Mouse (Mus musculus) left cerebral cortex, postnatal 4 days (tissue): ENCODE measurements around the gene Gpc6. TPM values are rescaled to one million over a fixed set of nuclear protein-coding genes. Genes with fewer than 3 reads are reported as not detected.

Experiments
- DNase-seq: peaks from one replicate; pipeline ENCODE4 v3.0.0-alpha.2; 2022
- intact Hi-C: fragments of 180-260 bp; cut with DNase I; formaldehyde crosslinking; loops from one replicate; pipeline ENCODE4 v1.15.1; 2025
- total RNA-seq, 2 experiments: library from RNA; stranded (reverse); gene quantifications; 2 replicates each; pipeline ENCODE4 v1.2.3; 2021

Gene Gpc6
- total RNA-seq, 2 experiments from 2014 or later = 24.8 to 26.4 TPM

- intact Hi-C loops = no loop called here
Measured at GRCm38 (mm10) chr14:117344505-117344904, 419.4 kb downstream of the Gpc6 start.

GRCm38 (mm10) chr14:117346372-117346885, 421.3 kb downstream of the Gpc6 start:
- intact Hi-C loops = no loop called here

More at GRCm38 (mm10) chr14:117344505-117344904, 419.4 kb downstream of the Gpc6 start:
- DNase-seq = no peak

DNA sequence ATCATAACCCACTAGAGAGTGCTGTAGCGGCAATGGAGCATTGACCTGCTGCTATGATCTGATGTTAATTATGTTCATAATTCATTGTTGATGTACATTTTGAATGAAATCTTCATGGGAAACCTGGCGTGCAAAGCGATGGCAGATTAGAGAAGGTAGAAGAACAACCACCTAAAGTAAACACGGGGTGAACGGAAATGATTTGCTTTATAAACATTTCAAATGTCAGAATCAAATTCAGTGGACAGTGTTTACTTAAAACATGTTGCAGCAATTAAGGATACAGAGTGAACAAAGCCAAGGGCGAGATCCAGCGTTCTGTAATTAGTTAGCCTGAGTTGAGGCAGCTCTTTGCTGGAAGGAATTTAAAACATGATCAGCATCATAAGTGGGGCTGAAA, 426.2 kb downstream of the Gpc6 start:
- DNase-seq = no peak
- intact Hi-C loops = no loop called here

More at GRCm38 (mm10) chr14:117346372-117346885, 421.3 kb downstream of the Gpc6 start:
- no peak for DNase-seq

DNA sequence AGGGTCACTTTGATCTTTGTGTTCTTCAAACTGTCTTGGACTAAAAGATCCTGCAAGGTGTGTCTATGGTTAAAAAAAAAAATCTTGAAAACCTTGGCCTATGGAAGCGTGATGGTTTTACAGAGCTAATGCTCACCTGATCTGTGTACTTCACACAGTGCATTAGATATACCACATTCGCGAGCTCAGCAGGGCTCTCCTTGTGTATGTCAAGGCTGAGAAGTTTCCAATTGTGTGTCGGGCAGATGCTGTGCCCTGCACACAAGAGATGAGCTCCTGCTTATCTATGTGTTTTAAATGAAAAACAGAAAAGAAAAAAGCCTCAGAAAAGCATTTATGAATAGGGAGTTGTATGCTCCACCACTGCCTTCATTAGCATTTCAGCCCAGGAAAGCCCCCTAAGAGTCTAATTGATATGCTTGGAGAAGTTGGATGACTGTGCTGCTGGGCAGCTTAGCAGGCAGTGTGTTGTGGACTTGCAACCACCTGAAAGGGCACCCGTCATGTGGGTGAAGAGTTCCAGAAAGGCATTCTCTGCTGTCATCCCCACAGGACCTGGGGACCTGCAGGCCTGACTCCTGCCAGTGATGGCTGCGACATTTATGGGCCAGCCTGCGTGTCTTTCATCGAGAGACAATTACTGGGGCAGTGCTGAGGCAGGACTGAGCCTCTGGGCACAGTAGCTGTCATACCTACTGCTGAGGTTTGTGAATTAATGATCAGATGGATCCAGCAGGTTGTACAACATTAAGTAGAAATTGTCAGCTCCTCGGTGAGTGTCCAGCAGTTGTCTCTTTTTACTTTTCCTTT, 436.2 kb downstream of the Gpc6 start:
- intact Hi-C loops = no loop called here
- no peak for DNase-seq

DNA sequence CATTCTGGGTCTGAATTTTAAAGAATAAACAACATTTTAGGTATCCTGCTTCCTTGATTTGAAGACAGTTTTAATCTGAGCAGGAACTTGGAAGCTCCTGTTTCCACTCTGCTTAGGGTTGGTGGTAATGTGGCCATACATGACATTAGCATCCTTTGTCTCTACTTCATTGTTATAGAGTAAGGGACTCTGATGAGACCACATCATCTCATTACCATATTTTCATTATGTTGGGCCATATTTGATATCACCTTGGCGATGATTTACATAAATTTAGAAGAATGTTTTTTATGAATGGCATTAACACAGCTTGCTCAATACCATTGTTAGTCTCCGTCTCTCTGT, 436.8 kb downstream of the Gpc6 start:
- intact Hi-C loops = no loop called here
- DNase-seq = no peak

DNA sequence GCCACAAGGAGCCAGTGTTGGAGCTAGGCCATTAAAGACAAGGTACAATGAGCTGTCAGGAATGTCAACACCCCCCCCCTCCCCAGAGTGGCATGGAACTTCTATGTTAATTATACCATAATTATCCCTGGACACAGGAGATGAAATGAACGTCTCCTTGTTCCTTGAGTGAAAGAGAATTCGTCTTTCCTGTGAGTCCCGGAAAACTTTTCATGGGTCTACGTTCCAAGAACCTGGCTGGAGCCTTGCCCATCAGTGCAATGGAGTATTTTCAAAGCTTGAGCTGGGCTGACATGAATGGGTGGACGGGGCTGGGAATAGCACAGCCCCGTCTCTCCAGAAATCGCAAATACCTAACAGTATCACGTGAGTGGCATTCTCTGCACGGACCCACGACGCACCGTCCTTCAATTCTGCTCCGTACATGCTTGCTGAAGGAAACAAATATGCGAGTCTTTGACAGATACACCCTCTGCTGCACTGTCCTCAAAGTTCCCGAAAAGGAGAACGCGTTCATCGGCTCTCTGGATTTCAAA, 444.3 kb downstream of the Gpc6 start:
- intact Hi-C loops = no loop called here
- no peak for DNase-seq

DNA sequence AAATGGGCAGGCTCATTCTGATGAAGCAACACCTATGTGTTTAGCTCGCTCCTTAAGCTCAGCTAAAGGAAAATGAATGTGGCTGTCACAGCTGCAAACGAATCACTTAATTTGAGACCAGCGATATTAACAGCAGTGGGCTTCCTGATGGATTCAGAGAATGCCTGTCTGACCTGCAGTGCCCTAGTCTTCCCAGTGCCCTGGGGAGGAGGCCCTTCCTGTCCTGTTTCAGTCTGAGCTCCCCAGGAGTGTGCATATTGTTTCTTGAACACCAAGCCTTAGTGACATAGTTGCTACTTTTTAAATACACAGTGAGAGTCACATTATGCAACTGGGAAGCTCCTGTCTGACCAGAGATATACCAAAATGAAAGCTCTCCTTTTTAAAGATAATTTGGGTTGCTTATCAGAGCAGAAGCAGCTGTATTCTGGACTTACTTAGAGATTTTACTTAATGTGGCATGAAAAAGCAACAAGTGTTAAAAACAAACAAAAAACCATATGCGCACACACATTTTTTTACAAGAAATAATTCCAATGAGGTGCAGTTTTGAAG, 451.8 kb downstream of the Gpc6 start:
- no peak for DNase-seq
- intact Hi-C loops = no loop called here

DNA sequence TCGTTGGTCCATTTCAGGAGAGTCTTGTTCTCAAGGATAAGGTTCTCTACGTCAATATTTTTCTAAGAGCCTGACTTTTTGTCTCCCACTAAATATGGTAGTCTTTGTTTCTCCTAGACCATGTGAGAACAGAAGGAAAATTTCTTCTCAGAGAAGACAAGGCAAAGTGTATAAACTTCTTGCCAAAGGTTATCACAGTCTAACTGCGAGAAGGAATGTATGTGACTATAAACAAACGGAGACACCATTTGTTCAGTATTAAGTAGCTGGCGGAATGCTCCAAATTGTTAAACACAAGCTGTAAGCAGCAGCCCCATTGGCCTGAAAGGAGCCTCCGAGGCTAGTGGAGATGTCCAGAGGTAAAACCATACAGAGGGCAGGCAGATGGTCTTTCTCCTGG, 454.9 kb downstream of the Gpc6 start:
- DNase-seq = no peak
- intact Hi-C loops = loop anchor here (10.0 kb wide), 1 partner anchor 185 kb away; no protein-coding TSS in a partner anchor

GRCm38 (mm10) chr14:117383188-117383587, 458.1 kb downstream of the Gpc6 start:
- intact Hi-C loops = loop anchor here (10.0 kb wide), 1 partner anchor 182 kb away; no protein-coding TSS in a partner anchor
- DNase-seq = peak; percentile 8

DNA sequence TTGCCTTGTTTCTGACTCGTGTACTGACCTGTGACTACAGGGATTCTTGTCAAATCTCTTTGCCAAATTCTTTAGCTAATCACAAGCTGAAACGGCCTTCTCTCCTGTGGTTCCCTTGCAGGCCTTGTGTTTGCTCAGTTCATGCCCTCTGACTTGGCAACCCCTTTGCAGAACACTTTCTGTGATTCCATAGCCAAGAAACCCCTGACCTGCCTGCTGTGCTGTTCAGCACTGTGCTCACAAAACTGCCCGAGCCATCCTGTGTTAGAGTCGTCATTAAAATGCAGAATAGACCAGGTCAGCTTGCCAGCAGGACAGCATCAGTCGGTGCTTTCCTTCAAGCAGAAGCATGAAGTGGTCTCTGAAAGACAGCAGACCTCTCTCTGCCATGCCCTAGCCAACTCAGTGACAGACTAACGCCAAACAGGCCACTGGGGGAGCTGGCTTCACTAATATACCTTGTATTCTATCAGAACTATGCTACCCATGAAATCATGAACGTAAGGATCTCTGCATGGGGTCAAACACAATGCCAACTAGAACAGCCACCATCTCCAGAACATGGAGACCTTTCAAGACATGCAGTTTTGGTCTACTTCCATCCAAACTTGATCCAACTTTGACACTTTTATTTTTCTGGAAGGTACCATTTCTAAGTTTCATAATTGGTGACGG, 459.1 kb downstream of the Gpc6 start:
- intact Hi-C loops = loop anchor here (10.0 kb wide), 1 partner anchor 181 kb away; no protein-coding TSS in a partner anchor
- DNase-seq = peak; percentile 44

DNA sequence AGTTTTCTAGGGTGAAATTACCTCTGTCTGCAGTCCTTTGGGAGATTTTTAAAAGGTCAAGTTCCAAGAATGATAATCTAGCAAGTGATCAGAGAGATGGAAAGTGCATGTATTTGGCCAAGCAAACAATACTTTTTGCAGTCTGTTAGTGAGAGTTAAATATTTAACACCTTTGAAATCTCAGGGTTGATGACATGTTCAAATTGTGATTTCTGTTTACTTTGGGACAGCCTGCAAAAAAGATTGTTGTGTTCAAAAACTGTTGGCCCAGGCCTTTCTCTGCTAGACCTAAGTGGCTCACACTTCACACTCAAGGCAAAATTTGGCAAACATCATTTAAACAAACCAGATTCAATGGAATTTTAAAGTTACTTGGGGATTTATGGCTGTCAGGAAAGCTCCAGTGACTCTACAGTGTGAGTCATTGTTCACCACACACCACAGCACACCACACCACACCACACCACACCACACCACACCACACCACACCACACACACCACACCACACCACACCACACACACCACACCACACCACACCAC, 460.7 kb downstream of the Gpc6 start:
- no peak for DNase-seq
- intact Hi-C loops = loop anchor here (10.0 kb wide), 1 partner anchor 179 kb away; no protein-coding TSS in a partner anchor

DNA sequence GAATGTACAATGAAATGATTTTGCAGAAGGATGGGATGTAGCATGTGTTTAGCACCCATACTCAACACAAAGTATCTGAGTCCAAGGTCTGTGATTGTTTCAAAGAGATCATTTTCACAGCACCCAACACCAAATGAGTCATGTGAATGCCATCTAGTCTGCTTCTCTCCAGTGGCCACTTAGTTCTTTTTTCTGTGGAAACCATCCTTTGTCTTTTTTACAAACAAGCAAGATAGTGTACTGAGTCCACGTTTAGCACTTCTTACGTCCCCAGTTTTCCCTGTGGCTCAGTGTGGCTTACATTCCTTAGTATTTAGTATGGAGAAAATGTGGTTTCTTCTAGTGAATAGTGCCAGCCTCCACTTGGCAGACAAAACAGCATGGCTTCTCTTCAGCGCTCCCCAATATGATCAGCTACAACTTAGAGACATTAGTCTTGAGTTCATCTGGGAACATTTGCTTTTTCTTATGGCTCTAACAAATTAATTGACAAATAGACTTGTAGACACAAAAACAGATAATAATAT, 465.7 kb downstream of the Gpc6 start:
- no peak for DNase-seq
- intact Hi-C loops = no loop called here

- intact Hi-C loops = no loop called here
- no peak for DNase-seq
Measured at GRCm38 (mm10) chr14:117391412-117391811, 466.3 kb downstream of the Gpc6 start.

DNA sequence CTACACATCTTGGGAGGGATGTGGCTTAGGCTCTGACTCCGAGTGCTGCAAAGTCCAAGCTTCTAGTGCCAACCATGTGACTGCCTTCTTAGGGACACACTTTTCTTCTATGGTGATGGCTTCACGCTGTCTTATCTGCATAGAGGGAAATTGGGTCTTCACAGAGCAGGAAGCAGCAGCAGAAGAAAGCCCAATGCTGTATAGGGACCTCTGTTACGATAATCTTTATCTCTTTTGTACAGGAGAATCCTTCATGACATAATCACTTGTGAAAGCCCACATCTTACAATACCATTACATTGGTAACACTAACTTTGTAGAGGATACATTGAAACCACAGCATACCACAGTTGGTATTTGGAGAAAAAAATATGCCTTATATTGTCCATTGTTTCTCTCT, 472.1 kb downstream of the Gpc6 start:
- no peak for DNase-seq
- intact Hi-C loops = no loop called here

DNA sequence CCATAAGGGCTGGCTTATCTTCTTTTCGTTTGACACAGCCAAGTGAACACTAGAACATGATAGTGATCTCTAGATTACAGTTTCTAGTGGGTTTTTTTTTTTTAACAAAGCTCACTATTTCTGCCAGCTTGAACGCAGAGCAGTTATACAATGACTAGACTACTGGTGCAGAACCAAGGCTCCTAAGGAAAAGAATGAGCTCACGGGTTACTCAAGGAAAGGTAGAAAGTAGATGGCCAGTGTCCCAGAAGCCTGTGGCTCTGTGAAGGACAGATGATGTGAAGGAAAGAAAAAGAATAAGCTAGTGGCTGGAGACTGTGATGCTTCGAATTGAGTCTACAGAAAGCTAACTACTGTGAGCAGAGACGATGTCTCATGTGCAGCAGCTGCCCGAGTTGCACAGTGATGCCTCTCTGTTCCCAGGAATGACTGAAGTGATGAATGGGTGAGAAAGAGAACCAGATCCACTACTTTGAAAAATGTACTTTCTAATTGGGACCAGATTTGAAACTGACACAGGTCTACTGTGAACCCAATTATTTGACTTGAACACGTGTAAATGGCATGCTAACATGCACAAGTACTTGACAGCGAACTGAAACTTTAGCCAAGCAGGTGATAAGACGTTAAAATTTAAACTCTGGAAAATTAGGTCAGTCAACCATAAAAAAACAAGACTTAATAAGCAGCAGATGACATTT, 482.9 kb downstream of the Gpc6 start:
- DNase-seq = no peak

GRCm38 (mm10) chr14:117408525-117408835, 483.4 kb downstream of the Gpc6 start:
- no peak for DNase-seq
- intact Hi-C loops = no loop called here

More for the DNA sequence above, 482.9 kb downstream of the Gpc6 start:
- intact Hi-C loops = no loop called here

- intact Hi-C loops = no loop called here
- DNase-seq = no peak
Measured at GRCm38 (mm10) chr14:117409778-117410177, 484.7 kb downstream of the Gpc6 start.

- intact Hi-C loops = no loop called here
- no peak for DNase-seq
Measured at GRCm38 (mm10) chr14:117410511-117410910, 485.4 kb downstream of the Gpc6 start.

DNA sequence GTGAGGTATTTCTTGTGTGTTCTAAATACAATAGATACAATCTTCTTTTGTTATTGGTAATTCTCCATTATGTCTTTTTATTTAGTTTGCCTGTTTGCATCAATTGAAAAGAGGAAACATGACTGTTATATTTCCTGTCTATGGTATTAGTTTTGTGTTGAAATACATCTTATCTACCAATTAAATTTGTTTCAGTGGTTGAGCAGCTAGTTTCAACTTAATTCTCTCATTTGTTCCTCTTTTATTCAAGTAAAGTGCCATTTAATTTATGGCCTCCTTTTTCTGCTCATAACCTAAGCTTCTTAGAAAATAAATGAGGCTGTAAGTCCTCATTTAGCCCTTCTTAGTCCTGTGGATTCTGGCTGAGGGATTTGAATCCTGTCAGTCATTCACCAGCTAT, 489.9 kb downstream of the Gpc6 start:
- intact Hi-C loops = no loop called here
- DNase-seq = no peak

DNA sequence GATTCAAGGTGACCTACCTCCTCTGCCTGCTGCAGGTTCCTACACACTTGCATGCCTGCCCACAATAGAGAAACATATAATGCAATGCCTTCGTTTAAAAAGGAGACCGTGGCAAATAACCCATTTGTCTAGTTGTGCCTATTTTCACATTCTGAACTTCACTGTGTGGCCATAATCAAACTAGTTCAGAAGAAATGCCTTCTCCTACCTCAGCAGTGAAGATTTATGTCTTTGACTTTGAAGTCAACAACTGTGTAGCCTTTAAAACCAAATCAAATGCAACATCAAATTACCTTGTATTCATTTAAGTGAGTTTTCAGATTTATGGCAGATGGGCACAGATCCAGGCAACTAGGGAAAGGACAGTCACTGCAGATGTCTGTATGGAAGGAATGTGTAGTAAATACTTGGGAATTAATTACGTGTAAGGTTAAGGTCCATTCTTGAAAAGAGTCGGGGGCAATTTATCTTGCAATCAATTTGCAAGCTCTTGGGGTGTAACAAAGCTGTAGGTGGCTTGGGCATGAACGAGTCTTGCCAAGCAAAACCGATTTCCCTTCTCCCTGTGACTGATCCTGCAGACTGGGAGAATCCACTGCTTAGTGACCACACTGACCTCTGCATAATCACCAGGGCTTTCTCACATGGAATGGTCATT, 494.6 kb downstream of the Gpc6 start:
- intact Hi-C loops = no loop called here
- DNase-seq = no peak
